Mouse (Mus musculus) heart, postnatal 14 days (tissue): ENCODE measurements at regions not wholly inside any gene's neighbourhood (a gene's known extent, or its start where the extent isn't known, plus 50 kb on each side); places are given as distances from the start of the nearest gene placed in this dataset.
A peak's percentile ranks its signal among the peaks of the same experiment; 100 is the strongest.
"Not testable (repeated sequence)": the region's sequence is repeated elsewhere in the genome, so short reads cannot be mapped to it uniquely, and the experiment has no call there.

Experiments
- DNase-seq, 2 experiments: peaks; one replicate each; pipeline ENCODE4 v3.0.0; 2021 to 2022
- intact Hi-C: fragments of 180-260 bp; cut with DNase I; formaldehyde crosslinking; loops from one replicate; pipeline ENCODE4 v1.15.1; 2025

- intact Hi-C loops: no loop called here
- peak; percentile 17 to 25 for DNase-seq
Measured at GRCm38 (mm10) chr13:111904616-111905212, 95.9 kb upstream of the Map3k1 start.

GRCm38 (mm10) chr13:111905213-111905701, 96.5 kb upstream of the Map3k1 start:
- DNase-seq: peak; percentile 15 to 23
- intact Hi-C loops: no loop called here

GRCm38 (mm10) chr13:111911071-111911470, 102.3 kb upstream of the Map3k1 start:
- intact Hi-C loops: no loop called here

GRCm38 (mm10) chr13:111911661-111912312, 103.0 kb upstream of the Map3k1 start:
- intact Hi-C loops: no loop called here
- no peak for DNase-seq

More at GRCm38 (mm10) chr13:111911071-111911470, 102.3 kb upstream of the Map3k1 start:
- no peak for DNase-seq

GRCm38 (mm10) chr13:111914348-111914913, 105.6 kb upstream of the Map3k1 start:
- no peak for DNase-seq
- intact Hi-C loops: no loop called here

GRCm38 (mm10) chr13:111919417-111919816, 110.6 kb upstream of the Map3k1 start:
- intact Hi-C loops: not testable (repeated sequence)

GRCm38 (mm10) chr13:111920534-111920933, 111.7 kb upstream of the Map3k1 start:
- intact Hi-C loops: no loop called here

More at GRCm38 (mm10) chr13:111919417-111919816, 110.6 kb upstream of the Map3k1 start:
- DNase-seq: not testable (repeated sequence)

GRCm38 (mm10) chr13:111921142-111922035, 112.6 kb upstream of the Map3k1 start:
- intact Hi-C loops: no loop called here
- DNase-seq: no peak

More at GRCm38 (mm10) chr13:111920534-111920933, 111.7 kb upstream of the Map3k1 start:
- DNase-seq: no peak

GRCm38 (mm10) chr13:111925349-111925748, 116.6 kb upstream of the Map3k1 start:
- DNase-seq: no peak
- intact Hi-C loops: no loop called here

GRCm38 (mm10) chr13:111926801-111927200, 118.0 kb upstream of the Map3k1 start:
- intact Hi-C loops: no loop called here
- no peak for DNase-seq

GRCm38 (mm10) chr13:111927489-111927888, 118.7 kb upstream of the Map3k1 start:
- DNase-seq: no peak
- intact Hi-C loops: no loop called here

GRCm38 (mm10) chr13:111928636-111929544, 120.1 kb upstream of the Map3k1 start:
- DNase-seq: no peak
- intact Hi-C loops: no loop called here

- intact Hi-C loops: loop anchor here (10.0 kb wide), 1 partner anchor 325 kb away; no protein-coding TSS in a partner anchor
- no peak for DNase-seq
Measured at GRCm38 (mm10) chr13:111929908-111930307, 121.1 kb upstream of the Map3k1 start.

GRCm38 (mm10) chr13:111932464-111932863, 123.7 kb upstream of the Map3k1 start:
- intact Hi-C loops: loop anchor here (10.0 kb wide), 1 partner anchor 322 kb away; no protein-coding TSS in a partner anchor
- DNase-seq: no peak

GRCm38 (mm10) chr13:111933526-111934240, 124.9 kb upstream of the Map3k1 start:
- no peak for DNase-seq
- intact Hi-C loops: loop anchor here (10.0 kb wide), 1 partner anchor 321 kb away; no protein-coding TSS in a partner anchor

GRCm38 (mm10) chr13:111935721-111936080, 126.9 kb upstream of the Map3k1 start:
- intact Hi-C loops: loop anchor here (10.0 kb wide), 1 partner anchor 319 kb away; no protein-coding TSS in a partner anchor
- DNase-seq: no peak

- DNase-seq: peak; percentile 63 to 80
- intact Hi-C loops: loop anchor here (10.0 kb wide), 1 partner anchor 319 kb away; no protein-coding TSS in a partner anchor
Measured at GRCm38 (mm10) chr13:111936081-111936857, 127.5 kb upstream of the Map3k1 start.

GRCm38 (mm10) chr13:111936983-111937382, 128.2 kb upstream of the Map3k1 start:
- DNase-seq: peak in 1 of 2 experiments; percentile 42
- intact Hi-C loops: loop anchor here (10.0 kb wide), 1 partner anchor 318 kb away; no protein-coding TSS in a partner anchor
